Mouse (Mus musculus) embryonic facial prominence, embryonic 14.5 days (tissue): Measurements from ENCODE around the gene Zfp708. TPM values are rescaled to one million over a fixed set of nuclear protein-coding genes. Genes with fewer than 3 reads are reported as not detected.
A peak's percentile ranks its signal among the peaks of the same experiment; 100 is the strongest.

ENCODE experiments used
- ATAC-seq: fragments of 200-750 bp; cut with Nextera tagmentation; 2 replicates; pipeline ENCODE4 v1.8.0; 2017; ENCODE audit warnings: low read depth, moderate number of reproducible peaks, moderate TSS enrichment
- DNase-seq: peaks from one replicate; pipeline ENCODE4 v3.0.0-alpha.2; 2015; ENCODE audit warnings: low spot score
- H3K27ac ChIP-seq: fragments of 300-500 bp; sonication (generic); replicated peaks from 2 replicates; pipeline ENCODE4 v1.5.1; 2014; ENCODE audit warnings: low read depth, mild to moderate bottlenecking, low read length, moderate library complexity
- H3K27me3 ChIP-seq: fragments of 300-500 bp; sonication (generic); replicated peaks from 2 replicates; pipeline ENCODE4 v1.6.1; 2014; ENCODE audit warnings: low read length; ENCODE audit not compliant: control insufficient read depth, insufficient read depth
- H3K36me3 ChIP-seq: fragments of 300-500 bp; sonication (generic); 2 replicates; pipeline ENCODE4 v1.6.1; 2014; ENCODE audit warnings: low read length, mixed read lengths; ENCODE audit not compliant: control insufficient read depth, insufficient read depth
- H3K4me1 ChIP-seq: fragments of 300-500 bp; sonication (generic); 2 replicates; pipeline ENCODE4 v1.6.1; 2014; ENCODE audit warnings: antibody characterized with exemption, low read length; ENCODE audit not compliant: control insufficient read depth, insufficient read depth
- H3K4me2 ChIP-seq: fragments of 300-500 bp; sonication (generic); 2 replicates; pipeline ENCODE4 v1.6.1; 2014; ENCODE audit warnings: low read depth, mild to moderate bottlenecking, low read length, moderate library complexity, mixed read lengths
- H3K4me3 ChIP-seq: fragments of 300-500 bp; sonication (generic); 2 replicates; pipeline ENCODE4 v1.5.1; 2014; ENCODE audit warnings: low read depth, mild to moderate bottlenecking, low read length
- H3K9ac ChIP-seq: fragments of 300-500 bp; sonication (generic); 2 replicates; pipeline ENCODE4 v1.6.1; 2014; ENCODE audit warnings: low read depth, mild to moderate bottlenecking, low read length, moderate library complexity, mixed read lengths
- H3K9me3 ChIP-seq: fragments of 300-500 bp; sonication (generic); 2 replicates; pipeline ENCODE4 v1.6.1; 2016; ENCODE audit warnings: low read length; ENCODE audit not compliant: control insufficient read depth
- WGBS: fragments of 180-500 bp; shearing (Covaris S2); extraction: QIAGEN DNeasy Blood & Tissue Kit; methylation state at CpG from one replicate; pipeline ENCODE4 v1.1.7; 2014; 5-methylcytosine and 5-hydroxymethylcytosine counted together
- polyA plus RNA-seq: library from polyadenylated mRNA; unstranded; fragments of >200 nt; fragmentation: Nextera tagmentation; extraction: Ambion mirVana; gene quantifications from 2 replicates; pipeline ENCODE4 v1.2.1, GENCODE M21; 2014

The Zfp708 gene
- polyA plus RNA-seq, 1 experiment from 2014 or later = 4.1 TPM

DNA sequence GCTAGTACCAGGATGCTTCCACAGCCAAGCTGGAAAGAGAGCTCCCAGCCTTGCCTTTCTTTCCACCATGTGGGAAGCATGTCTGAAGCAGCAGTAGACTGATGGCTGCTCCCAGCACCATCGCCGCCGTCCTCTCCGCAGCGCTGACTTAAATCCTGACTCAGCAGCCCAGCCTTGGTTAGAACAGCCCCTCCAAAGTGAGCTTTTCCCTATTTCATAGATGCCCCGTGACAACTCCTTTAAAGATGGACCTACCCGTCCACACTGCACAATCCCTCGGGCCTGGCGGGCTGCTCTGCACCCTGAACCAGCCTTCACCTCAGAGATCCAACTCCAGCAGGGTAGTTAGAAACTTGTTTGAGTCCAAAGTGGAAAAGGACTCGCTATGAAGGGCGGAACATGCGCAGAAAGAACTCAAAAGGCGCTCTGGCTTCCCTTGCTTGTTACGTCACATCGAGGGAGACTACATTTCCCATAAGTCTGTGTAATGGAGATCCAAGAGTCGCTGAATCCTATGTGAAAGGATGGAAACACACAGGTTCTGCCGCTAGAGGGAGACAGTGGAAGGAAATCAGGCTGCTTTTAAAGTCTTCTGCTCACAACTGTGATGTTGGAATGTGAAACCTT, 10.5 kb upstream of the Zfp708 start, which contains the start of gene Gm28557:
Gene Gm28557 (minus strand): TSS at position 411 of the 627 bp plus-strand sequence.
- H3K4me3 ChIP-seq = peak within 1 kb of the TSS; percentile 56
- peaks cover 4% of the 10 kb centered on the region; the same call in 1 of the 2 replicates for H3K4me1 ChIP-seq
- peaks cover 9% of the 10 kb centered on the region; the same call in 1 of the 2 replicates for H3K36me3 ChIP-seq
- H3K27me3 ChIP-seq = no peaks in the 10 kb centered on the region
- H3K9ac ChIP-seq = peak within 1 kb of the TSS; percentile 71
- peaks cover 18% of the 10 kb centered on the region; the same call in 1 of the 2 replicates for H3K9me3 ChIP-seq
- peak within 1 kb of the TSS; percentile 89 for H3K27ac ChIP-seq
- H3K4me2 ChIP-seq = peak within 1 kb of the TSS; percentile 74
- ATAC-seq (peak; percentile 99), DNase-seq (peak; percentile 99)
- WGBS = 0% methylated on average over 17 of the region's 17 CpGs

DNA sequence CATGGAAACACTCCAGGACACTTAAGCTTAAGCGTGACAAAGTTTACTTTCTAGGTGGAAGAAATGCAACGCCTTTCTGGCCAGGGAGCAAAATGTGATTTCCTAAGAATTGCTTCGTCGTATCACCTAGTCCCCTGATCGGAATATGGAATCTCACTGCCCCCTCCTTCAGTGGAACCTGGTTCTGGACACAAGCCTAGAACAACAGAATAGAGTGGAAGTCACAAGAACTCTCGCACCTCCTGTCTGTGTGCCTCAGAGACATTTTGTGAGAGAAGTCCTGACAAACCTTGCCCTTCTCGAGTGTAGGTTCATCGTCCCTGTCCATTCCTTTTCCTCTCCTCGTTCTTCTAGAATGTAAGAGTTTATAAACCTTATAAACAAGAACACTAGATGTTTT, 9.9 kb upstream of the Zfp708 start:
- DNase-seq (peak; percentile 6), ATAC-seq (no peak)
- H3K4me2 ChIP-seq = peak overlapping the region; percentile 74
- H3K36me3 ChIP-seq = peaks cover 9% of the 10 kb centered on the region; the same call in 1 of the 2 replicates
- H3K27me3 ChIP-seq = no peaks in the 10 kb centered on the region
- H3K27ac ChIP-seq = peak overlapping the region; percentile 89
- H3K4me3 ChIP-seq = peak overlapping the region; percentile 56
- H3K9me3 ChIP-seq = peaks cover 18% of the 10 kb centered on the region; the same call in 1 of the 2 replicates
- H3K4me1 ChIP-seq = peaks cover 4% of the 10 kb centered on the region; the same call in 1 of the 2 replicates
- H3K9ac ChIP-seq = peak overlapping the region; percentile 71
- WGBS = 63% methylated on average over 9 of the region's 9 CpGs

DNA sequence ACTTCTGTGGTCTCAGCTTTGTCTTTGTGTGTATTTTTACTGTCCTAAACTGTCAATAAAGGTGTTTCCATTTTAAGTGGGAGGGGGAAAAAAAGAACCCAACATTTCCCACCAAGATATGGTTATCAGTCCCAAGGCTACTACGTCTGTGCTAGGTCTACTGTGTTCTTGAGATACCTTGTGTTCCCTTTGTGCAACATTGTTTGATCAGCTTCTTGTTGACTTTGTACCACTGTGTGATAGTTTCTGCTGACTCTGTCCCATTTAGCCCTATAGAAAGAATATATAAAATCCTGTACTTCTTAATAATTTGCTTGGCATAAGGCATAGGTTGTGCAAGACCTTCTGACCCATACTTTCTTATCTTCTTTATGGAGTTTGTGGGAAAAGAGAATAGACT, 7.6 kb downstream of the Zfp708 start:
- Histone ChIP-seq H3K4me1 (no peaks in the 10 kb centered on the region), H3K27ac (no peak overlapping the region), H3K9me3 (no peaks in the 10 kb centered on the region), H3K4me3 (no peak overlapping the region), H3K27me3 (no peaks in the 10 kb centered on the region), H3K4me2 (no peak overlapping the region), H3K9ac (no peak overlapping the region), H3K36me3 (no peaks in the 10 kb centered on the region)
- ATAC-seq (no peak), DNase-seq (no peak)
- whole genome bisulfite sequencing = 95% methylated on average over 1 of the region's 1 CpGs

DNA sequence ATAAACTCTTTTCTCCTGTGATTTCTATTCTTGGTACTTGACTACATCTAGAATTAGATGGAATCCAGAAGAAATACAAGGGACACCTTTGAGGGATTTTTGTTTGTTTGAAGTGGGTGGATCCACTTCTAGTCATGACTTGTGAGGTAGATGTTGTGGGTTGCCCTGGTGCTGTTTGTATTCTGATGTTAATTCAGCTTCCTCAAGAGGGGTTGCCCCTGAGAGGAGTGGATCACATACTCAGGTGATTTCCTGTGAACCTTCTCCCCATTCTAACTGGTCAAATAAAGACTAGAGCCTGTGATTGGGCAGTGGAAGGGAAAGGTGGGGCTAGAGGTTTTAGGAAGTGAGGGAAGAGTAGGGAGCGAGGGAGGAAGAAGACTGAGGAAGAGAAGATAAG, 15.8 kb downstream of the Zfp708 start:
- ATAC-seq (no peak), DNase-seq (no peak)
- Histone ChIP-seq H3K9ac (peak overlapping the region; percentile 65), H3K27ac (peak overlapping the region; percentile 86), H3K9me3 (0 out of 2 replicates have a peak, but pooled peaks cover 3% of the 10 kb centered on the region), H3K4me1 (peaks cover 8% of the 10 kb centered on the region; the same call in 1 of the 2 replicates), H3K27me3 (no peaks in the 10 kb centered on the region), H3K4me3 (peak overlapping the region; percentile 53), H3K4me2 (peak overlapping the region; percentile 72), H3K36me3 (peaks cover 8% of the 10 kb centered on the region; the same call in 1 of the 2 replicates)
- 76% methylated on average over 1 of the region's 1 CpGs for WGBS

DNA sequence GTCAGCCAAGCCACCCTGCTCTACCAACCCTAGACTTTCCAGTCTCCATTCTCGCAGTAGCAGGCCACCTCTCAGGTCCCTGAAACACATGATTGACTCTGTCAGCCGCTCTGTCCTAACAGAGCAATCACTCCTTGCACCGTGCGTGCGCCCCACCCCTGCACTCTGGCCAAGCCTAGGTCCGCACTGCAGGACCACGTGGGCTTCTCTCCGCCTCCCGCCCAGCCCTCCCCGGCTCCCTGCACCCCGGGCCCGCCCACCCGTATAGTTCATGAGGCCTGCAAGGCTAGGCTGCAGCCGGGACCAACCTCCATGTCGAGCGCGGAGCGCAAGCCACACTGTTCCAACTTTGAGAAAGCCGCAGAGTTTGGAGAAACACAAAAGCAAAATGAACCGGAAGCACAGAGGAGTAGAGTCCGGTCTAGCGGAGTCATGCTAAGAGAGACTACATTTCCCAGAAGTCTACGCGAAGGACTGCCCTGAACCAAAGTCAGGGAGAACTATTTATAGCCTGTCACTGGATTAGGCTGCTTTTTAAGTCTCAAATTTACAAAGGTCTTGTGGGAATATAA, 16.5 kb downstream of the Zfp708 start:
- WGBS = under 1% methylated on average over 24 of the region's 24 CpGs

DNA sequence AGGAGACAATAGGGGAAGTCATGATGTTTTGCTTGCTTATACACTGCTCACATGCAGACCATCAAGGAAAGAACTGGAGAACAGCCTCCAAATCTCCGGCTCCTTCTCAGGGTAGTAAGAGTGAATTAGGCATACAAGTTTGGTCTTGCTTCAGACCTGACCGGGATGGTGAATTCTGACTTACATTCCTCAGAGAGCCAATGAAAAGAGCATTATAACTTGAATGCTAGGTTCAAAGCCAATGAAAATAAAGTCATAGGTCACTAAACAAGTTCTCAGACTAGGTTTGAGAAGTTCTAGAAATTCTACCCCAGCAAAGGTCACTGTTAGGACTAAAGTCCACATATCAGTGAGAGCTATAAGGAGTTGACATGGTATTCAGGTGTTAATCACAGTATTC, 20.5 kb downstream of the Zfp708 start:
- Histone ChIP-seq H3K9me3 (peaks cover 35% of the 10 kb centered on the region), H3K4me2 (no peak overlapping the region), H3K9ac (no peak overlapping the region), H3K4me1 (peaks cover 8% of the 10 kb centered on the region; the same call in 1 of the 2 replicates), H3K36me3 (peaks cover 45% of the 10 kb centered on the region), H3K27ac (no peak overlapping the region), H3K4me3 (no peak overlapping the region), H3K27me3 (no peaks in the 10 kb centered on the region)
- WGBS = 93% methylated on average over 2 of the region's 2 CpGs
- DNase-seq (no peak), ATAC-seq (no peak)

More for the DNA sequence above, 16.5 kb downstream of the Zfp708 start:
- peak overlapping the region; percentile 53 for H3K4me3 ChIP-seq
- H3K27ac ChIP-seq = peak overlapping the region; percentile 86
- peak overlapping the region; percentile 72 for H3K4me2 ChIP-seq
- H3K27me3 ChIP-seq = no peaks in the 10 kb centered on the region
- DNase-seq (peak; percentile 95), ATAC-seq (peak; percentile 99)
- H3K9me3 ChIP-seq = 0 out of 2 replicates have a peak, but pooled peaks cover 9% of the 10 kb centered on the region
- peaks cover 13% of the 10 kb centered on the region; the same call in 1 of the 2 replicates for H3K36me3 ChIP-seq
- peak overlapping the region; percentile 65 for H3K9ac ChIP-seq
- H3K4me1 ChIP-seq = peaks cover 8% of the 10 kb centered on the region; the same call in 1 of the 2 replicates

DNA sequence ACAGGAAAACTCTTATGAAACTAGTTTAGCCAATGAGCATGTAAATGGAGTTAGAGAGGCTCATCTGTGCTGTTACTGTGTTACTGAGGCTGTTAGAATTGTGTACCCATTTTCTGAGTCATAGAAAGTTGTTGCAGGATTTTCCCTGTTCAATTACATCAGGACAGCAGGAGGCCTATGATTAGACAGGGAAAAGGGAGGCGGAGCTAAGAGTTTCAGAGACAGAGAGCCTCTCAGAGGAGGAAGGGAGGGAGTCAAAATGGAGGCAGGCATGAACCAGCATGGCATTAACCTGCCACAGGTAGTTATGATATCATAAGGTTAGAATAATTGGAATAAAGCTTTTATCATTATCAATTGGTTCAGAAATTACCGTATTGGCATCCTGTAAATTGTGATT, 25.0 kb downstream of the Zfp708 start:
- ATAC-seq = no peak
- 96% methylated on average over 2 of the region's 2 CpGs for WGBS
- Histone ChIP-seq H3K4me2 (no peak overlapping the region), H3K4me1 (no peaks in the 10 kb centered on the region), H3K36me3 (peaks cover 77% of the 10 kb centered on the region), H3K27me3 (no peaks in the 10 kb centered on the region), H3K27ac (no peak overlapping the region), H3K9ac (no peak overlapping the region), H3K4me3 (no peak overlapping the region), H3K9me3 (peaks cover 66% of the 10 kb centered on the region)
- DNase-seq = no peak

DNA sequence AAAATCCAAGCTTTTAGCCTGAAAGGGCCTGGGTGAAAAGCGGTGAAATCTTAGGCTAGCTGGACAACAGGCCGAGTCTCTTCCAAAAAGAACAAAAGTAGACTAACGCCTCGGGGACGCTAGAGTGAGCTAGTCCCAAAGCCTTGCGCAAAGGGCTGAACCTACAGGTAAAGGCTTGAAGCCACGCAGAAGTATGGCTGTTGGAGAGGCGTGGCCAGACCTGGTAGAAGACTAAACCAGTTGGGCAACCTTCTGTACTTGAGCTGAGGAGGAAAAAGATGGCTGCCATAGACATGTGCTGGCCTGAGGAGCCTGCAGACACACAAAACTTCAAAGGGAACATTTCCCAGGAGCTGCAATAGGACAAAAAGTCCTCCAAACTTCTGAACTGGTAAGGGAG, 32.4 kb downstream of the Zfp708 start:
- Histone ChIP-seq H3K4me2 (no peak overlapping the region), H3K9ac (no peak overlapping the region), H3K9me3 (peaks cover 41% of the 10 kb centered on the region), H3K4me1 (no peaks in the 10 kb centered on the region), H3K27me3 (no peaks in the 10 kb centered on the region), H3K36me3 (peaks cover 30% of the 10 kb centered on the region), H3K27ac (no peak overlapping the region), H3K4me3 (no peak overlapping the region)
- ATAC-seq (no peak), DNase-seq (peak; percentile 38)
- 83% methylated on average over 8 of the region's 8 CpGs for WGBS
